Mouse (Mus musculus) layer of hippocampus, adult 11-12 months (tissue): ENCODE measurements around the gene Camk2b.

Experiments
- DNase-seq: peaks from one replicate; pipeline ENCODE4 v3.0.0; 2022; ENCODE audit warnings: low spot score

The Camk2b gene

DNA sequence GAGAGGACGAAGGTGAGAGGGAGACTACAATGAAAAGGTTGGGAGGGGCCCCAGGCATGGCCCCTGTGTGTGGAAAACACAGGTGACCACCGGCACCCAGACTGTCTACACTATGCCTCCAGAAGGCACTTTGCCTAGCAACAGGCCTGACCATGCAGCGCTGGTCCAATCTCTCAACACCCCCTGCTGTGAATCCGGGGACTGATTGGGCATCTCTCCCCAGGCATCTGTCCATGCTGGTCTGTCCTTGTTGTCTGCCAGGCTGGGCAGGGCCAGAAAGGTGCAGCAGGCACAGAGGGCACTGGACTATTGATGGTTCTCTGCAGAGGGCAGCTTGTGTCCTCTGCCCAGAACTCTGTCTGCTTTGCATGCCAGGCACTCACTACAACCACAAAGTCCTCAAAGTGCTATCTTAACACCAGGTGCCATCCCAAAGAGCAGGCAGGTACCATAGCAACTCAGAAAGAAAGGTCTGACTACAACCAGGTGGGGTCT is 16.0 kb downstream of the Camk2b start:
- DNase-seq, result no peak

DNA sequence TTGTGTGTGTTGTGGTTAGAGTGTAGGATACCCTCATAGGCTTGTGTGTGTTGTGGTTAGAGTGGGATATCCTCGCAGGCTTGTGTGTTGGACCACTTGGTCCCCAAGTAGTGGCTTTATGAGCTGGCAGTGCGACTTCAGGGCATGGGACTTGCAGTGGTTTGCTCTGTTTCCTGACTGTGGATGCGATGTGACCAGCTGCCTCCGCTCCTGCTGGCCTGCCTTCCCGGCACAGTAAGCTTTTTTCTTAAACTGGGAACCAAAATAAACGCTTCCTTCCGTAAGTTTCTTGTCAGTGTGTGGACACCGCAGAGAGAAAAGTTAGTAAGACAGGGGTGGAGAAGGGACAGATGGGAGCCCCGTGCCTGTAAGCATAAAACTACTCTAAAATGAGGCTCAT is 18.0 kb downstream of the Camk2b start:
- DNase-seq, result no peak

DNA sequence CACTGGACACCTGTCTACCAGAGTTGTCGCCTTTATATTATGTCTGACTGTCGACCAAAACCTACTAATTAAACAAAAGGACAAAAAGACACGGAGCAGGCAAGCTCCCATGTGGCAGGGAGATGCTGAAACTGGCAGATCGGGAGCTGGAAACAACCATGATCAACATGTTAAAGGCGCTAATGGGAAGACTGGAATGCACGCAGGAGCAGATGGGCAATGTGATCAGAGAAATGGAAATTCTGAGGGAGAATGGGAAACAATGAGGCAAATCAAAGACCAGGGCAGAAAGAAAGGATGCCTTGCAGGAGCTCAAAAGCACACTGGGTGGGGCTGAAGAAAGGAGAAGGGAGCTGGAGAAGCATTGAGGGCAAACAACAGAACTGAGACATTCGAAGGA is 27.2 kb downstream of the Camk2b start:
- no peak for DNase-seq

DNA sequence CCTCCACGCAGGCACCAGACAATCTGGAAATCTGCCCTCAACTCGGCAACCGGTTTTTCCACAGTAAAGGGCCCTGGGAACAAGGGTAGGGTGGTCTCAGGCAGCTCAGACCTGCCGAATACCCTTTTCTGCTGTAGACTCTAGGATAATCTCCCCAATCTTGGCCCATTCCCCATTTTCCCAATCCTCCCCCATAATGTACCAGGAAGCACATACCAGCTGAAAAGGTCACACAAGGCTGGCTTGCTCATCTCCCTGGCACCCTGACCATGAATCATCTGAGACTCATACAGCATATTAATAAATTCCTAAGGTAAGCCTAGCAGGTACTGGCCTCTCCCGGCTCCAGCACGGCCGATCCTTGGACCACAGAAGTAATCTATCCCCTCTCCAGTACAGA is 28.5 kb downstream of the Camk2b start:
- no peak for DNase-seq

DNA sequence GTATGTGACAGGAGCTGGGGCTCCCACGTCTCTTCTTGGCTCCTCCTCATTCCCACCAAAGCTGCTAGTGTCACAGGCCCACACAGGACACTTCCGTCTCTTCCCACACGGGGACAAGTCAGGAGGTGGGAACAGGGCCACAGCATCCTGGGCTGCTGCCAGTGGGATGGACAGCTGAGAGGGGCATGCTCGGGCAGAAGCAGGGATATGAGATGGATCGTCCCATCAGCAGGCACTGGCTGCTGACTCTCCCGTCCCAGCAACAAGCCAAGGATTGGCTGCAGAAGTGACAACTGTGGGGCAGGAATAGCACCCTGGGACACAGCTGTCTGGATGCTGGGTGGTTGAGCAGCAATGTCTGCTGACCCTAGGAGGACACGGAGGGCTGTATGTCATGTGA is 29.0 kb downstream of the Camk2b start:
- no peak for DNase-seq

DNA sequence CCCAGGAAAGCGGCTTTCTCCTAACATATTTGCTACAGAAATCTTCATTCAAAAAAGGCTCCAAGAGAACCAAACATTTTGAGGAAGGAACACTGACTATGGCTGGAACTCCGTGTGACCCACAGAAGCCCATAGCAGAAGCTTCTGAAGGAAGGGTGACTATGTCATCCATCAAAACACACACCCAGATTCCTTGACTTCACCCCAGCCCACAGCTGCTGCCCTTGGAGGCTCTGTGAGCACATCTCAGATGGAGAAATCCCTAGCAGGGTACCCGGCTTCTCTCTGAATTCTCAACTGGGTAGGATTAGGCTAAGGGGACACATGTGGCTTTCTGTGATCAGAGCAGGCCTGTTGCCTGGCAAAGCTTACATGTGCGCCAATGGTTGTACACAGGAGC is 29.7 kb downstream of the Camk2b start:
- no peak for DNase-seq

DNA sequence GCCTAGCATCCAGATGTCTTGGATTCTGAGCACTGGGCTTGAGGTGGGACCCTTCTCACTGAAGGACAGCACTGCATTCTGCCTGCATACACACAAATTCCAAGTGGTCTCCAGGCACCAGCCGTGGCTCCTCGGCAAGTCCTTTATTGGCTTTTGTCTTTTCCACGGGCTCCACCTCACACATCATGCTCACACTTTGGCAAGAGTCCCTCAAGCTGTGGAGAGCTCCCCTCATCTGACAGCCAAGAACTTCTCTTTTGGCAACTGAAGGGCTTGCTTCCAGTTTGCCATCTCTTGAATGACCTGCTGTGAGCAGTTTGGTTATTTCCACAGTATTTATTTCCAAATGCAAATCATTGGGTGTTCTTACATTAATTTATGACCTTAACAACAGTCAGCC is 30.6 kb downstream of the Camk2b start:
- DNase-seq, result no peak

DNA sequence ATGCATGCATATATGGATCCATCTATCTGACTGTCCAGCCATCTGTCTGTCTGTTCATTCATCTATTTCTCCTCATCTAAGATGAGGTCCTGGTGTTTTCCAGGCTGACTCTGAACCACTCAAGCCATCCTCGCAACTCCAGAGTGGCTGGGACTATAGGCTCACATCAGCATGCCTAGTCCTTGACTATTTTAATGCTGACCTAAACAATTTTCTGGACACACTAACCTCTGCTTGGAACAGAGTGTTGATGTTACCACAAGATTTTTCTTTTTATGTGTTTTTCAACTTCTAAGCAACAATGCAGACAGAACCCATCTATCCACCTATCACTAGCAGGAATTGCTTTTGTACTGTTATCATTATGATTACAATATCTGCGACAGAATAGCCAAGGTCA is 31.4 kb downstream of the Camk2b start:
- no peak for DNase-seq

DNA sequence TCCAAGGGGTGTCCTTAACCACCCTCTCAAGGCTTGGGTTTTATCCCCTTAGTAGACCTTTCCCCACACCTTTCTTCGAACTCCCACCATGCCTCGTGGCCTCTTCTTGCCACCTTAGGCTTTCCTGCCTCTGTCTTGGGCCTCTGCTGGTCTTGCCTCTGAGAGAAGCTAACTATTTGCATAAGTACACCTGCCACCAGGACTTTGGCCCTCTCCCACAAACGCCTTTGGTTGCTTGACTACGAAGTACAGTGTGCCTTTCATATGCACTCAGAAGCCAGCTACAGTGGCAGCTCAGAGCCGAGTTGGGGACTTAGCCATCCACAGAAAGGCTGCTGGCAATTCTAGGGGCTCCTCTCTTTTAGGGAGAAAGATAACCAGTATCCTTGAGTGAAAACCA is 32.4 kb downstream of the Camk2b start:
- DNase-seq, result no peak

DNA sequence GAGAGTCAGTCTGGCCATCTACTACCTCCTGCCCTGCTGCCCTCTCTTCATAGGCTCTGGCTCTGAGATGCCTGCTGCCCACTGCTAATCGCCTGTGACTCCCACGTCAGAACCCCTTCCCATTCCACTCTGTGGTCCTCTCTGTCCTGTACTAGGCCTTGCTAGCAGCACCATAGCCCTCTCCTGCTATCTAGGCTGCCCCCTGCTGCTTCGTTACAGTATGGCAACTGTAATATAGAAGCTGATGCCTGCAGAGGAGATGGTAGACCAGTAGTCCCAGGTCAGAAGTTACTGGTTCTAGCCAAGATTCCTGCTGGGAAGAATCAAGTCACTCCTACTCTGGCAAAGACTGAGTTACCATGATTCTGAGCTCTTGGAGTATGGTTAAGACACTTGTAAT is 33.0 kb downstream of the Camk2b start:
- peak; percentile 68 for DNase-seq

DNA sequence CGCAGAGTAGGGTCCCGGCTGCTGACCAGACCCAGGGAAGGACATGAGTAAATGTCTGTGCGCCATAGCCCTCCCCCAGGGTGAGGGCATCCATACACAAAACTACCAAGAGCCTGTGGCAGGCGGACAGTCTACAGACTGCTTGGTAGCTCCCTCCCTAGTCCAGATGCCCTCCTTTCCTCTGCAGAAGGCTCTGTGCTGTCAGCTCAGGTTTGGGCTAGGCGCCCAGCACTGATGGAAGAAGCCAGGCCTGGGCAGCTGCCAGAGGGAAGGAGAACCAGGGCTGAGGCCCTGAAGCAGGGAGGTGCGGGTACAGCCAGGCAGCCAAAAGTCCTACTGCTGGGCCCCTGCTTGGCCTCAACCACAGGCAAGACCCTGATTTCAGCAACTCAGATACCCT is 35.5 kb downstream of the Camk2b start:
- DNase-seq, result peak; percentile 78

DNA sequence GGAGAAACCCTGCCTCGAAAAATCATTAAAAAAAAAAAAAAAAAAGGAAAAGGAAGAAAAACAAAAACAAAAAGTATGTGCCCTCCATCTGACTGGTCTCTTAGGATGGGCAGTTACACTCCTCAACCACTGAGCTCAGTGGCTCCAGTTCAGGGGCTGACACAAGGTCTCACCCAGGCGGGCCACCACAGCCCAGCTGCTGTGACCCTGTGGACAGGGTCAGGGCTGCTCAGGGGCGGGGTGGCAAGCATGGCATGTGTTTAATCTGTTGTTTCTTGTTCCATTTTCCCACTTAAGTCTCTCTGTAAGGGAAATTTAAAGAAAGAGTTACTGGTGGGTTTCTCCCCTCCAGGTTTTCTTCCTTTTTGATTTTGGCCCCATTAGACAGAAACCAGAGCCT is 36.4 kb downstream of the Camk2b start:
- no peak for DNase-seq

DNA sequence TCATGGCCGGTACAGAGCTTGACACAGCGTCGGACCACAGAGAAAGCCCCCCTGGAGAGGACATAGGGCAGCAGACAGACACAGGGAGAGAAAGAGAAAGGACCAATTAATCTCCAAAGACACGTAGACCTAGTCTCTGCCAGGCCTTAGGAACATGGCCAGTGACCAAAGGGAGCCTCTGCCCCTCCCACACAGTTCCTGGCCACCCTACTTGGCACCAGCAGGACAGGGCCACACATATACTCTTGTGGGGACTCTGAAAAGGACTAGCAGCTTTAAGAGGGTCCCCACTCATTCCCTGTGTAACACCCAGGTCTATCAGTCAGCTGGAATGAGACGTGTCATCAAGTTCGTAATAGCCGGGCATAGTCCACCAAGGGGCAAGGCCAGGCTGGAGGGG is 37.3 kb downstream of the Camk2b start:
- DNase-seq, result no peak

DNA sequence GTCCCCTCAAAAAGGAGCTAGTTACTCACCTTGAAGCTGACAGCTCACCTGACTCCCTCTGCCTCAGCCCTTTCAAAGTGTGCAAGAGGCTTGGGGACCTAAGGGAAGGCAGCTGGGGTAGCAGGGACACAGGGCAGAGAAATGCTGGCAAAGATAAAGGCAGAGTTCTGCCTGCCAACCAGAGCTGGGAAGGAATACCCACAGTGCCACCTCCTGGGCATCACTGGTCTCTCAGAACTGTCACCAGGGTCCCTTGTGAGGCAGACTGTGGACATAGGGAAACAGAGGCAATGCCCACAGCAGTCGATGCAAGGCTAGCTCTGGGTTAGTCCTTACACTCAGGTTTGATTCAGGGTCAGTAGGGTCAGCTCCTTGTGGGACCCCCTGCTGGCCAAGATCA is 39.8 kb downstream of the Camk2b start:
- peak; percentile 64 for DNase-seq

DNA sequence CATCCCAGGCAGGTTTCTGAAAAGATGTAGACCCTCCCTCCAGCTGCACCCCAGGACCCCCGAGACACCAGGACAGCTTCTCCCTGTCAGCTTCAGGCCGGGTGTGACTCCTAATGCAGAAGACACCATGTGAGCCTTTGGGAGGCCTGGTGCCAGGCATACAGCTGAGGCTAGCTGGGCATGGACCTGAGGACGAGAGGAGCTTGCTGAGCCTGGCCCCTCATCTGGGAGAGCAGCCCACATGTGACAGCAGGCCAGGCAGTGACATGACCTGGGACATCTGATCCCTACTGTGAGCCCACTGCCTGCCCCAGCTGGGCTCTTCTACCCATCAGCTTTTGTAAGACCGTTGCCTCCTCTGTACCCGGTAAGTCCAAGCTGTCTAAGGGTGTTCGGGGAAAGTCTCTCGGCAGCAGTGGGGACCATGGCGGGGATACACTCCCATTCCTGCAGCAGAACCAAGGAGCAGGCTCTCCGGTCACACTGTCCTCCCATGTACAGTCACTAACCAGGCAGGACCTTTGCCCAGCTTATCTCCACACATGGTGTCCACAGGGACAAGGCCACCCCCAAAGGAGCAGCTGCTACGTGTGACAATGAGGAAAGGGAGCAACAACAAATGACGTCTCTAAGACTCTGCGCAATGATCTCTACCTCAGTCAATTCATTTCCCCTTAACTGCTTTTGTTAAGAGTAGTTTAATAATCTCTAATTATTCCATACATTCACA is 41.1 kb downstream of the Camk2b start:
- DNase-seq, result no peak

DNA sequence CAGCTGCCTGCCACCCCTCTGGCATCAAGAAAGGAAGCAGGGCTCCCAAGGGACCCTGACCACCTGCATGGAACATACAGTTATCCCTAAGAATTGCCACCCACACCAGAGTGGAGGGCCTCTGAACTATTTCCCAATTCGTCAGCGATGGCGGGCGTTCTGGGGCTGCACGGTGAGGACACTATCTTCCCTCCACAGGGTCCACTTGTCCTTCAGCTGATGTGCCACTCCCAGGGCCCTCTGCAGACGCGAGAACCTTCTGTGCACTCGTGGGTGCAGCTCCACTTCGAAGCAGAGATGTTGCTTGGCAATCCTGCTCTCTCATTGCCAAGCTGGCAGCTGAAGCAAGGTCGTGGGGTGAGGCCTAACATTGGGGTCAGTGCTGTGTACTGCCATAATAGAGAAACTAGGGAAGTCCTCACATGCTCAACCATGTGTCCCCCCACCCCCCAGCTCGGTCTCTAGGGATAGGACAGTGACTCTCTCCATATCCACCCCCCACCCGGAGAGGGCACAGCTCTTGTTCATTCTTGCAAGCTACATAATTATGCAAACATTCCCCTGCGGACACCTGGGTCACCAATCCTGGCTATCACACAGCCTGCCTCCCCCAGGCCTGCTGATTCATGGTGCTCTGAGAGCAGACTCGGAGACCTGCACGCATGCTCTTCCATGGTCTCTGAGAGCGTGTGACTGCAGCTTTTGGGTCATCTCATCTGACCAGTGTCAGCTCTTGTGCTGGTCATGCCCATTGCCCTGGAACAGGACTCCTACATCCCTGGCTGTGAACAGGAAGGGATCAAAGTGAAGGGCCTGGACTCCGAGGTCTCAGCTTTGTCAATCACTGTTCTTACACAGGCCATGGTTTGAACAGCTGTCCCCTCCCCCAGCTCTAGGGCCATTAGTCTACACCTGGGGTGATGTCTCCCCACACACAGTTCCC is 45.0 kb downstream of the Camk2b start:
- DNase-seq, result no peak

DNA sequence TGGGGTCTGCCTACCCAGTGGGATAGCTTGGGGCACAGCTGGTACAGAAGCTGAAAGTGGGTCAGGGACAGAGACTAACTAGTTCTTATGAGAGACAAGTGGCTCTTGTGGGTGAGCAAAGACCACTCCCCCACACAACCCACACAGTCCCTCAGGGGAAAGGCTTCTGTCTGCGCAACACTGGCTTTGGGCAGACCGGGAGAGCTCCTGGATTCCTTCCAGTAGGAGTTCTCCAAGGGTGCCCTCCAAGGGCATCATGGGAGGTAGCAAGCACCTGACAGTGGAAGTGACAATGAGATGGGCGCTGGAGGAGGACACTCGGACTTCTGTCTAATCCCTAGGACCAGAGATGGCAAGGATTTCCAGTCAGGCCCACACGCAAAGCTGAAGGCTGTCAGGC is 45.8 kb downstream of the Camk2b start:
- no peak for DNase-seq

DNA sequence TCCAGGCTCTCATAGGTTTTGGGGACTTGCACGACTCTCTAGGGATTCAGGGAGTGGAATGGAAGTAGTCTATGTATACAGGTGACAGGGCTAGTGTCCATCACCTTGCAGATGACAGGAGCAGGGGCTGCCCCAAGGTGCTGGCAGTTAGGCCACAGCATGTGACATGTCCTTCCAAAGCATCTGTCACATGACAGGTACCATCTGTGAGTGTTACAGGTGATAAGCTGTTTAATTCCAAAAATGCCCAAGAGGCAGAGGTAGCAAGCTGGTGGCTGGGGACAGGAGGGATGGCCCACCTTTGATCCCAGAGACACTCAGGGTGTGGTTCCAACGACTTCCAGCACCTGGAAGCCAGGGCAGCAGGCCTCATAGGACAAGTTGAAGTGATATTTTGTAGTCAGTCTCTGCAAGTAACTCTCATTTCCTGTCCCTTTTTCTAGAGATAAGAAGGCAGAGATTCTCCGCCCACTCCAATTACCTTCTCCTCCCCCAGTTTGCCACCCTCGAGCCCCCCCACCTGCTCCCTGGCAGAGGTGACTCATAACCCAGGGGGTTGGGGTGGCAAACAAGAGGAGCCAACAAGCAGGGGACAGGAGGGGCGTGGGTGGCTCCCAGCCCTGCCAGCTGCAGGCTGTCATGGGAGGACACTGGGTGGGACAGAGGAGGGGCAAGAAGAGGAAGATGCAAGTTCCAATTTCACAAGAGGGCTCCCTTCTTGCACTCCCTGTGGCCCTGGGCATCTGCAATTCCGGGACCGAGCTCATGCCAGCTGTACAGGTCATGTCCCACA is 47.7 kb downstream of the Camk2b start:
- peak; percentile 67 for DNase-seq

DNA sequence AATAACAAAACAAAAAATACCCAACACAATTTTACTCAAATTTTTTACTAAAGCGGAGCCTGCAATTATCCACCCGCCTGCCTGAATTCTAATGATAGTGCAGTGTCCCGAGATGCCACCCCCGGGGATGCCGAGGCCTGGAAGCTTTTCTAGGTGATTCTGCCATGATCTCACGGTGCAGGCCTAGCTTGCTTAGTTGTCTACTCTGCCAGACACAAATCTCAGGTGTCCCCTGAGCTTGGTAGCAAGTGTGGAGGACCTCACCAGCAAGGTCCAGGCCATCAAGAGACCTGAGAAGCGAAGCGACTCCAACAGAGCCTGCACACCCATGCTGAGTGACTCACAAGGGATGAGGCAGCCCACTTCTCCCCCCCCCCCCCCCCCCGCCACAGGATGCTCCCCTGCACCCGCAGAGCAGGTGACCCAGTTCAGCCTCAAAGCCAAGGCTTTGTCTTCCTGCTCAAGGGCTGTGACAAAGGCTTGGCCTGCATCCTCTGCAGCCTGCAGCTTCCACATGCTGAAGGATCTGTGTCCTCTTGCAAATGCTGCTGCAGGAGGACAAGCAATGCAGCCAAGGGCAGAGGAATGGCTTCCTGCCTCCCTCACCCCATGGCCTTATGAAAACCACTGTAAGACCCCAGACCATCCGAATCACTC is 48.5 kb downstream of the Camk2b start:
- DNase-seq, result no peak

DNA sequence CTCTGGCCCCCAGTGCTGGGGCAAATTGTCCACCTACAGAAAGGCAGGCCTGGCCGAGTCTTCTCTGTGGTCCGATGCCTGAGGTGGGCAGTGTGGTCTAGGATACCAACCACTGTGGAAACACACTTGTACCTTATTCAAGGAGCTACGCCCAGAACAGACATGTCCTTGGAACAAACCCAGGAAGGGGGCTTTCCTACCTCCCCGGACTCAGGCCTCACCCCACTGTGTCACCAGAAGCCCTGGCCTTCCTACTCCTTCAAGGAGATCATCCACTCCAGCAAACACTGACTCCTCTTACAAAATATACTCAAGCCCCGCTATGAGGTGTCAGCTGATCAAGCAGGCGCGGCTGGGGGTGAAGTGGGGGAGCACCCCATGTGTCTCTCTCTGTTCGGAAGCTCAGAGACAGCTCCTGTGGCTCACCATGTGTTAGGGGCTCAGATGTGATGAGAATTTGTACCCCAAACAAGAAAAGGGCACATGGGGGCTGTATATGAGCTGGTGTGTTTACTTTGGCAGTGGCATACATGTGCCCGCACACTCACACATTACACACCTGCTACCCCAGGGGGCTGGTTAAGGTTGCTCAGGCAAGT is 49.3 kb downstream of the Camk2b start:
- no peak for DNase-seq

DNA sequence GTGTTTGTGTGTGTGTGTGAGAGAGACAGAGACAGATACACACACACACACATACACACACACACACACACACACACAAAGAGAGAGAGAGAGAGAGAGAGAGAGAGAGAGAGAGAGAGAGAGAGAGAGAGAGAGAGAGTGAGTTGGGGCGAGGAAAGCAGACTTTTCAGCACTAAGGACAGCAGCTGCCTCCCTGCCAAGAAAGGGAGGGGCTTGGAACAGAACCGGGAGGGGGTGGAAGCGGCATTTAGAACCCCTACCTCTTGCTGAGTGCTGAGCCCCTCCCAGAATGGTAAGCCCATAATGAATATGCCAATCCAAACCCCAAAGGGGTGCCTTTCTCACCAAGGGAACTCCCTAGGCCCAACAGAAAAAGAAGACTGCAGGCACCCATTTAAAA is 49.8 kb downstream of the Camk2b start:
- no peak for DNase-seq

DNA sequence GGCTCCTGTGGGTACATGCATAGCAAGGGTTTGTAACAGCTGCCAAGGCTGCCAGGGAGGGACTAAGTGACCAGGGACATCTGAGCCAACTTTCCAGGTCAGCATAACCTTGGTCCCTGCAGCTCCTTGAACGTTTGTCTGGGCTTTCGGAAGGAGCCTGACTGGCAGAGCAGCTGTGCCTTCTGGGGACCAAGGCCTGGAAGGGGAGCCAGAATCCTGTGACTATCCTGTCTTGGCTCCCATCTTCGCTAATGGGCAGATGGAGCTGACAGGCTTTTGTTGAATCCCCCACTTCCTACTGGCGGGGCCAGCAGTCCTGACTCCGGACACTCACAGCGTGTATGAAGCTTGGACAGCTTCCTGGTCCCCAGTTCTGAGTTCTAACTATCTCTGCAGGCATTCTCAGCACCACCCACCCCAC is 51.1 kb downstream of the Camk2b start:
- DNase-seq, result no peak
